Mouse (Mus musculus): ENCODE measurements at regions not wholly inside any gene's neighbourhood (a gene's known extent, or its start where the extent isn't known, plus 50 kb on each side); places are given as distances from the start of the nearest gene placed in this dataset.

DNA sequence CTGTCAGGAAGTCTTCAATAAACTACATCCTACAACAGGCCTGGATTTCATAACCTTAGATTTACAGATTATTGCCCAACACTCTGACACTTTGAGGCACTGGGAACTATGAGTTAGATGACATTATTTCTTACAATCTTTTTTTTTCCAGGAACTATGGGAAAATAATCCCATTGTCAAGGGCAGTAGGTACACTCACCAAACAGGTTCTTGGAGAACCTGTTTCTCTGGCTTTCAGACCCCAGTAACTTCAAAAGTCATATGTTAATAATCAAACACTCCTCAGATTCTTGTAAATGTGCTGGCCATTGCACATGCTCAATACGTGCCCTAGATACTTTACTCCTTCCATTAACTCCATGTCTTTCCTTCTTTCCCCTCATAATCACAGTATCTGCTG lies 769.1 kb downstream of the Nedd1 start:
- no peak for DNase-seq (ENCODE audit: low read depth, low spot score)

DNA sequence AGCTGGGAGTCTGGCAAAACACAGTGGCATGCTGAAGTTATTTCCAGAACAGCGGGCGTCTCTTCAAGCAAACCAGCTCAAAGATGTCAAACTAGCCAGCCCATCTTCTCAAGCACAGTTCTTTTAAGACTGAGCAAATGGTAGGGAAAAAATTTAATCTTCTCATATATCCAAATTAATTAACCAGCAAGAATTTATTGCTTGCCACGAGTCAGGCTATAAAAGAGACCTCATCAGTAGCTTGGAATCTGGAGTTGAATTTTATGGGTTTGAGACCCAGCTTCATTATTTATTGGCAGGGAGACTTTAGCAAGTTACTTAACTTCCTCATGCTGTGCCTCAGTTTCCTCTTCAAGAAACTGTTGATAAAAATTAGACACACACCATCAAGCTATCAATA lies 742.5 kb upstream of the Tmpo start:
- no peak for DNase-seq (ENCODE audit: low read depth, low spot score)

DNA sequence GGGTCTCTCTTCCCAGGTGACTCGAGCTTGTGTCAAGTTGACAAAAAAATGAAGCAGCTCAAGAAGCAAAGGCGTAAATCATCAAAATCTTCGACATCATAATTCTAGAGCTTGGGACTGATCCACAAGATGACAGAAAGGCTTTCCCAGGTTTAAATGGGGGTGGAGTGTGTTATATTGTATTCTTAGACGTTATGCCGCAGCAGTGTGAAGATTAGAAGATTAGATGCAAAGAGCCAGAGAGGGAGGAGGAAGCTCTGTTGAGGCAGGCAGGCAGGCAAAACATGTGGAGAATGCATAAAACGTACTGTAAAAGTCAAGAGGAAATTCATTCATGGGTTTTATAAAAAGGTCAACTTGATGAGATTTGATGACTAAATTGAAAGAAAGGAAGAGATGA lies 708.7 kb upstream of the Tmpo start:
- no peak for DNase-seq (ENCODE audit: low read depth, low spot score)

DNA sequence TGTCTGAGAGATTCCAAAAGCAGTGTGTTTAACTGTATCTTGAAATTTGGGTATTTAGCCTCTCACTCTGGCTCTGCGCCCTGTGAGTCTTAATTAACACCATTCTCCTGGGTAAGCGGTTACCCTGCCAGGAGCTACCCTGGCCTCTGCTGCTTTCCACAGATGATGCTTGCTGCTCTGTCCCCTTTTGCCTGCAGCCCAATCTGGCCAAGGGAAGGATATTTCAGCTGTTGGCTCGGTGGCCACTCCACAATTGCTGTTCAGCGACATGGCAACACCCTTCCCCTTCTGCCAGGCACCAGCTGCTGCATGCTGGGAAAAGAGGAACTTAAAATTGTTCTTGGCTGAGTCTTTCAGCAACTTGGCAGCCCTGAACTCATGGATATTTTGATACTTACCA lies 707.4 kb upstream of the Tmpo start:
- no peak for DNase-seq (ENCODE audit: low read depth, low spot score)

DNA sequence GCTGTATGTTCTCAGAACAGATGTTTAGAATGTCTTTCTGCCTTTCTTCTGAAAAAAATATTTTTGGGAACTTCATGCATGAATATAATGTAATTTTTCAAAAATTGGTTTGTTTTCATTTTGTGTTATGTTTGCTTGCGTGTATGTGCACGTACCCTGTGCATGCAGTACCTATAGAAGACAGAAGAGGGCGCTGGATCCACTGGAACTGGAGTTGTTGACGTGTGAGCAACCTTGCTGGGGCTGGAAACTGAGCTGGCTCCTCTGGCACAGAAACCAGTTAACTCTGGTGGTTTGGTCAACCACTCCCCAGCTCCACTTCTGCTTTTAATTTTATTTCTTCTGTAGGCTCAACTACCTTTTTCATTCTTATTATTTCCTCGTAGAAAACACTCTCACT lies 702.0 kb upstream of the Tmpo start:
- DNase-seq (ENCODE audit: low read depth, low spot score) = peak; percentile 6

DNA sequence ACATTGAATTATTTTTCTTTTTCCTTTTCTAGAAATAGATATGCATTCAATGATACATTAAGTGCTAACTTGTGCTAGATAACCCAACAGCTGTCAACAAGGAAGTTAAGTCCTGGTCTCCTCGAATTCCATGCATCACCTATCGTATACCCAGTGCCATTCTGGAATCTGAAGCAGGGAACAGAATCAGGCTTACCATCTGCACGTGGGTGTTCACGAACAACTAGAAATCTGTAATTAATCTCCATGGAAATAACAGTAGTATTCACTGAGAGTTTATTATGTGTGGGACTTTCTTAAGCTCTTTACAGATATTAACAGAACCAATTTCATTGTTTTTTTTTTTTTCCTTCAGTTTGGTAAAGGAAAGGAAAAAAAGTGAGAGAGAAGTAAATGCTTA lies 701.4 kb upstream of the Tmpo start:
- DNase-seq (ENCODE audit: low read depth, low spot score) = no peak

DNA sequence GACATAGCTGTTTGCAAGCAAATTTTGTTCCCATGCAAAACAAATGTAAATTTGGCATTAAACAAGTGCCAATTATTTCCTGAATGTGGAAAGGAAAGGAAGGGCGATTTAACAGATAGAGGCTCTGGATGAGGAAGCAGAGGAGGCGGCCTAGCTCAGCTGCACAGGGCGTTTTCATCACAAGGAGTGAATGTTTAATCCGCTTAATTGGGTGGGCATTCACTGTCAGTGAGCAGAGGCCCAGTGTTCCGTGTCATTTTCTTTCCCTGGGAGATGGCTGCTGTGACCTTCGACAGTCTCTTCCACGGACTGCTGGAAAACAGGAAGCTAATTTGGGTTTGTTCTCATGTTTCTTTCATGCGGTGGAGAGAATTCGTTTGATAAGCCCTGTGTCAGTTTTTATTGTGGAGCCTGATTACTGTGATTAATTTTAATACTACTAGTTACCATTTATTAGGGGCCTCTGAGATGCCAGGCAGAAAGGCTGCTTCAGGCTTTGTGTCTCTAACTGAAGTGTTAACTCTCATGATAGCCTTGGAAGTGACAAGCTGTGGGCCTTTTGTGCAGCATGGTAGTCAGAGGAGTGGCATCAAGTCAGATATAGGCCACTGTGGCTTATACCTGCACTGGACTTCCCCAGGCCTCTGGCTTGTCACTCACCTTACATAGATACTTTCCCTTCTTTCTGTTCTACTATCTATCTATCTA lies 700.6 kb upstream of the Tmpo start:
- DNase-seq (ENCODE audit: low read depth, low spot score) = no peak

DNA sequence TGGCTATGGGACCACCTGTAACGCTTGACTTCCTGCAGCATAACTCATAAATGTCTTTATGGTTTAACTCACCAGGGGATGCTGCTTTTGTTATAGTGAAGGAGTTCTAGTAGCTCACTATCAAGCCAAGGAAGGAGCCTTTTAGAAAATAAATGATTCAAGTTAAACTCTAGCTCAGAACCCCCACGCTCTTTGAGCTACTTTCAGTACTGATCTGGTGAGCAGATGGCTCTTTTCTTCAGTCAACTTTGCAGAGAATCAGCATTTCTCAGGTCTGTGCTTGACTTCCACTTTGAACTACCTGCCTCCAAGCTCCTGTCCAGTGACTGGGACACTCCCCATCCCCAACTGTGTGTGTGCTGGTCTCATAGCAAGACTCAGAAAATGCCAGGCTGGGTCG lies 694.3 kb upstream of the Tmpo start:
- DNase-seq (ENCODE audit: low read depth, low spot score) = no peak

DNA sequence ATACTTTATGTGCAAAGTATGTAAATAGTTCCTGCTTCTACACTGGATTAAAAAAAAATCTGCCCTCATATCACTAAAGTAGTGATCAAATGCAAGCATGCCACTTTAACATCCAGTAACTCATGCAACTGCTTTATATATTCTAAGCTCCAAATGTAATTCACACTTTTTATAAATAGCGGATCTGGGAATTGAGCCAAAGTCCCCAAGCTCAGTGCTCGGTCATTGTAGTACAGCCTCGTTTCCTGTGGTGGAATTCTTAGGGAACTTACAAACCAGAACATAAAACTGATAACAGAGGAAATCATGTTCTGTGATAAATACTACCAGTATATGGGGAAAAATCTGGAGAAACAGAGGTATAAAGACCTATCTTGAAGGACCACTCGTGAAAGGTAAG lies 690.1 kb upstream of the Tmpo start:
- no peak for DNase-seq (ENCODE audit: low read depth, low spot score)

DNA sequence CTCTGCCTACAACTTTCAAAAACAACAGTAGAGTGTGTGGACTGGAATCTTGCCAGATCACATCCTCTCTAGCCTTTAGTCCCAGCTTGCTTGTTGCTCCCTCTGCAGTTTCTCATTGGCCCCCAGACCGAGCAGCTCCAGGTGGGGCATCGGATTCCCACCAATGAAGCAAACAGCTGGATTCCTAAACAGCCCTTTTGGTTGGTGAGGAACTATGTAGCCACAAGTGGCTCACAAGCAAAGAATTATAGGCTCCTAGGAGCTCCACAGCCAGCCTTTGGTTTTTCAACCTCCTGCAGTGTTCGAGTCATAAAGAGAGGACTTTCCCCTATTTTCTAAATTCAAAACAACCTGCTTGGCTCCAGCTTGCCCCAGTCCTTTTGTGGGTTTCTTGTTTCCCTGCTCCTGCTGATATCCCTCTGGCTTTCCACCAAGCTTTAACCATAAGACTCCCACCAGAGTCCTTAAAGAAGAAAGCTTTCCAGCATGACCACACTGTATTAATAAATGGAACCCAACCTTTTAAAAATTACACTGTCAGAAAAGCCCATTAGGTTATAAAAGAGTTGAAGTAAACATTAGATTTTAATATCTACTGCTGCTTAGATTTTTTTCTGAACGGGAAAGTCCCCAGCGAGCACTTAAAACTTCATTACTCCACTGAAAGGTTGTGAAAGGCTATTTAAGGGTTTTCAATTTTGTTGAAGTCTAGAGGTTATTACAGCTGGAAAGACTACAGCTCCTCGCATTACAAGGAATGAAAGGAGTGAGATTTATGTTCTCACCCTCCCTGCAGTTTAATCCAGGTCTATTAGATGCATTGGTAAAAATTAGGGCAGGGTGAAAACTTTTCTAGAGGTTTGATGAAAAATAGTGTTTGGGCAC lies 677.8 kb upstream of the Tmpo start:
- no peak for DNase-seq (ENCODE audit: low read depth, low spot score)

DNA sequence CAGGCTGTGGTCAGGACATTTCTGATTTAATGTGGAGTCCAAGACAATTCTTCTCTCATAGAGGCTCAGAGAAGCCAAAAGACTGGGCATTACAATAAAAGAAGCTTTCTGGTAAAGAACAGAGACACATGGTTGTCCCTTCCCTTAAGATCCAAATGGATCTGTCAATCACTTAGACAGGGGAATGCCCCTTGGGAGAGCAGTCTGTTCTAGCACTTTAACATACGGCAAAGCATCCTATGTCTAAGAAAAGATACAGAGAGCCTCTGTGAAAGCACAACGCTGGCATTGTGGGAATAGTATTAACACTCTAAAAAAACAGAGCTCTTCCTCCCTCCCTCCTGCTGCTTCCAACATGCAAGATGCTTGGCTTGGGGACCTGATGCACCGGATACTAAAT lies 646.0 kb upstream of the Tmpo start:
- DNase-seq (ENCODE audit: low read depth, low spot score) = no peak

DNA sequence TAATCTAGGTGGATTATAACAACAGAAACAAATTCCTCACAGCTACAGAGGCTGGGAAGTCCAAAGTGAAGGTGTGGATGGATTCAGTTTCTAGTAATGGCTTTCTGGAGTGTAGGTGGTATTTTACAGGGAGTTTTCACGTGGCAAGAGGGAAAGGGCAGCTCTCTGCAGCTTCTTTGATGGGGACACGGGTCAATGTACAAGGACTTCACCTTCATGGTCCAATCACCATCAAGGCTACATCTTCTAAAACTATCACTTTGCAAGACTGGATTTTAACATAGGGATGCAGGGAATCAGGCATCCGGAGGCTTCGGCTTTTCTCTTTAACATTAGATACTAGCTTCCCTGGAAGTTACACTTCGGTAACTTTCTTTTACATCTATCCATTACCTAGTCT lies 642.4 kb upstream of the Tmpo start:
- DNase-seq (ENCODE audit: low read depth, low spot score) = no peak

DNA sequence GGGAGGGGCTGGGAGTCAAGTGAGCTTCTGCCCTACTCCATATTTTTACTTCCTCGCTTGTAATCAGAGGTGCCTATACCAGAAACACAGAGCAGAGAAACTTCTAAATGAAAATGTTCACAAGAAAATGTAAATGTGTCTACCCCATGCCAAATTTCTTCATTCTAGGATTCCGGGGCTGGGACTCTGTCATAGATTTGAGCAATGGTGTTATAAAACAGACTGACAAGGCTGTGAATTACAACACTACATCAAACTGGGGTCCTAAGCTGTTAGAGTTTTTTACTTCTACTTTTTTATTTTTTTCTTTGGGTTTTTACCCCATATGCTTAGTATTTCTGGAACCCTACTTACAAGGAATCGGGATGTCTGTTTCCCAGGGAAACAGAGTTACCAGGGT lies 623.8 kb upstream of the Tmpo start:
- no peak for DNase-seq (ENCODE audit: low read depth, low spot score)

Data from 3T3-L1 (cell line).